Mouse (Mus musculus): Measurements from ENCODE around the gene Slc13a3. TPM values are rescaled to one million over a fixed set of nuclear protein-coding genes. Genes with fewer than 3 reads are reported as not detected.
"Not testable (repeated sequence)": the region's sequence is repeated elsewhere in the genome, so short reads cannot be mapped to it uniquely, and the experiment has no call there.

The Slc13a3 gene
- 1 to 10 TPM; 7.2 to 9.3 TPM for total RNA-seq (2021)
- long read RNA-seq, transcript Slc13a3-201 (13 exons, 3,524 nt): major isoform, 13 of 18 reads
- long read RNA-seq, partial matches to known transcripts: 5 of 18 reads
- long read RNA-seq, other reads (novel, unspliced or antisense): 0 of 18 reads

GRCm38 (mm10) chr2:165473003-165473402 lies at the start of gene Slc13a3:
Gene Slc13a3 (minus strand): TSS chr2:165473230.
- DNase-seq (ENCODE audit: low spot score in 2 of 2): no peak

DNA sequence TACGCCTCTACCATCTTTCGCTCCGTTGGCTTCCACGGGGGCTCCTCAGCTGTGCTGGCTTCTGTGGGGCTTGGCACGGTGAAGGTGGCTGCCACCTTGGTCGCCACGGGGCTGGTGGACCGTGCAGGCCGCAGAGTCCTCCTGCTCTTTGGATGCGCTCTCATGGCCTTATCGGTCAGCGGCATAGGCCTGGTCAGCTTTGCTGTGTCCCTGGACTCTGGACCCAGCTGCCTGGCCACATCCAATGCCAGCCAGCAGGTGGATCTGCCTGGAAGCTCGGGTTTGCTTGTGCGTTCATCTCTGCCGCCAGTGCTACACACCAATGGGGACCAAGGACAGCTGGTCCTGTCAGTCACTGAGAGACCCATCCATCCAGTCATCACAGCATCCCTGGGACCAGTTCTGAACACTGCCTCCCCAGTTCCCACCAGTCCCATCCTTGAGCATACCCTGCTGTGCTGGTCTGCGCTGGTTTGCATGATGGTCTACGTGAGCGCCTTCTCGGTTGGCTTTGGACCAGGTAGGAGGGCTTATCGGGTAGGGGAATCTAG lies 42.2 kb upstream of the Slc13a3 start:
- DNase-seq (ENCODE audit: low spot score in 2 of 2): no peak

GRCm38 (mm10) chr2:165512870-165513600 lies 40.0 kb upstream of the Slc13a3 start:
- DNase-seq (ENCODE audit: low spot score in 2 of 2): no peak

- DNase-seq (ENCODE audit: low spot score in 2 of 2): no peak
These were observed 39.4 kb upstream of the Slc13a3 start for GRCm38 (mm10) chr2:165512426-165512825.

DNA sequence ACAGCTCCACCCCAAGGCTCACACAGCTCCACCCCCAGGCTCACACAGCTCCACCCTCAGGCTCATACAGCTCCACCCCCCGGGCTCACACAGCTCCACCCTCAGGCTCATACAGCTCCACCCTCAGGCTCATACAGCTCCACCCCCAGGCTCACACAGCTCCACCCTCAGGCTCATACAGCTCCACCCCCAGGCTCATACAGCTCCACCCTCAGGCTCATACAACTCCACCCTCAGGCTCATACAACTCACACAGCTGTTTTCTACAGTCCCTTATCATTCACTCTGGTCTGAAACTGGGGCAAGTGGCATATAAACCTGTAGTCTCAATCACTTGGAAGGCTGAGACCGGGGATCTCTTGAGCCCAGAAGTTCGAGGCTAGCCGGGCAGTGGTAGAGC lies 38.5 kb upstream of the Slc13a3 start:
- not testable (repeated sequence) for DNase-seq (ENCODE audit: low spot score in 2 of 2)

DNA sequence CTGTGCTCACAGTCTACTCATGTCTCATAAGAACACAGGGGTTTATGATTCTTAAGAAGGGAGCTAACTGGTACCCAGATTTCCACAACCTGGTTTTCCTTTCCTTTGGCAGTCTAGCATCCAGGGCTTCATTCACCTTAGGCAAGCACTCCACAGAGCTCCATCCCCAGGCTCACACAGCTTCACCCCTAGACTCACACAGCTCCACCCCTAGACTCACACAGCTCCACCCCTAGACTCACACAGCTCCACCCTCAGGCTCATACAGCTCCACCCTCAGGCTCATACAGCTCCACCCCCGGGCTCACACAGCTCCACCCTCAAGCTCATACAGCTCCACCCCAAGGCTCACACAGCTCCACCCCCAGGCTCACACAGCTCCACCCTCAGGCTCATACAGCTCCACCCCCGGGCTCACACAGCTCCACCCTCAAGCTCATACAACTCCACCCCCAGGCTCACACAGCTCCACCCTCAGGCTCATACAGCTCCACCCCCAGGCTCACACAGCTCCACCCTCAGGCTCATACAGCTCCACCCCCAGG lies 38.0 kb upstream of the Slc13a3 start:
- DNase-seq (ENCODE audit: low spot score in 2 of 2): not testable (repeated sequence)

DNA sequence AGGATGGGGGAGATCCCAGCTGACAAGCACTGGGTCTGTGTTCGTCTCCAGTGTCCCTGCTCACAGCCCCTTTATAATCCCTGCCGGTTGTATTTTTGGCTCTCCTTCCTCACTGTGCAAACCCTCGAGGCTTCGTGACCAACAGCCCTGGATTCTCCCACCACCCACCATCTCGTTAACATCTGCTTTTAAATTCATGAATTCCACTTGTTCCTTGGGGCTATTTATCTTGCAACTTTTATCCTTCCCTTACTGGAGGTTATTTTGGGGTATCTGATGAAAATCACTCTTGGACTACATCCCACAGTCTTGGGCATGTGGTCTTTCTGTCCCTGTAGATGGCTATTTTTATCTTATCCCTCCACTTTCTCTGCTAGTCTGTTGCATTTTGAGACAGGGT lies 37.4 kb upstream of the Slc13a3 start:
- no peak for DNase-seq (ENCODE audit: low spot score in 2 of 2)

GRCm38 (mm10) chr2:165509686-165510085 lies 36.7 kb upstream of the Slc13a3 start:
- no peak for DNase-seq (ENCODE audit: low spot score in 2 of 2)

DNA sequence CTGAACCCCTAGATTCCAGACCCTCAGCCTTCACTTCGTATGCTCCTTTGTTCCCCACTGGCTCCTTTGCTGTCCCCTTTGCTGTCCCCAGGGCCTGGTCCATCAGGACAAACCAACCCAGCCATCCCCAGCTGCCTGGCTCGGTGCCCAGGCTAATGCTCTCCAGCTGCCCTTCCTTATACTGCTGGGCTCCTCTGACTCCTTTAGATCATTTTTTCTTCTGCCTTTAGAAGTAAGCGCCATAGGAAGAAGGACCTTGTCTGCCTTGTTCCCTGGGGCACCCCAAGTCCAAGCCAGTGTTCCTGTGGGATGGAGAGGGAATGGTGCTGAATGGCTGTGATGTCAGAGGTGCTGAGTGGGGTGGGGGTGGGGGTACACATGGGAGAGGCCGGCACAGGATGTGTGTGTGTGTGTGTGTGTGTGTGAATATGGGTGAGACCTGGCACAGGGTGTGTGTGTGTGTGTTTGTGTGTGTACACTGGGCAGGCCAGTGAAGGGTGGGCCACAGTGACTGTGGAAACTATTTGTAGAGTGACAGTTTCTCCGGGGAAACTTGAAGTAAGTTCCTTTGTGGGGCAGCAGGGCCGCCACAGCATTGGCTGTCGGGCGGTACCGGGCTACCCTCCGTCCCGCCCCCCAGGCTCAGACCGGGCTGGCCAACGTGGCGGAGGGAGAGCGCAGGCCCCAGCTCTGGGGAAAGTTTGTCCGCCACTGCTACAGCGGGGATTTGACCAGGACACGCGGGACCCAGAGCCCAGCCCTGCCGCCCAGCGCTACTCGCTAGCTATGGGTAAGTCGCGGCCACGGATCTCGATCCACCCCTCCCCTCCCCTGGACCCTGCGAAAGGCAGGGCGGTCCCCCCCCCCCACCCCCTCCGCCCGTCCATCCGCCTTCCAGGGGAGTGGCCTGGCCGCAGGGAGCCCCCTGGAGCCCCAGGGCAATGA lies 30.5 kb upstream of the Slc13a3 start, which contains the start of gene Slc2a10:
TSS of gene Slc2a10 (plus strand) at position 529 of the 945 bp plus-strand sequence.
- no peak for DNase-seq (ENCODE audit: low spot score in 2 of 2)

GRCm38 (mm10) chr2:165498816-165499215 lies 25.8 kb upstream of the Slc13a3 start:
- DNase-seq (ENCODE audit: low spot score in 2 of 2): no peak

DNA sequence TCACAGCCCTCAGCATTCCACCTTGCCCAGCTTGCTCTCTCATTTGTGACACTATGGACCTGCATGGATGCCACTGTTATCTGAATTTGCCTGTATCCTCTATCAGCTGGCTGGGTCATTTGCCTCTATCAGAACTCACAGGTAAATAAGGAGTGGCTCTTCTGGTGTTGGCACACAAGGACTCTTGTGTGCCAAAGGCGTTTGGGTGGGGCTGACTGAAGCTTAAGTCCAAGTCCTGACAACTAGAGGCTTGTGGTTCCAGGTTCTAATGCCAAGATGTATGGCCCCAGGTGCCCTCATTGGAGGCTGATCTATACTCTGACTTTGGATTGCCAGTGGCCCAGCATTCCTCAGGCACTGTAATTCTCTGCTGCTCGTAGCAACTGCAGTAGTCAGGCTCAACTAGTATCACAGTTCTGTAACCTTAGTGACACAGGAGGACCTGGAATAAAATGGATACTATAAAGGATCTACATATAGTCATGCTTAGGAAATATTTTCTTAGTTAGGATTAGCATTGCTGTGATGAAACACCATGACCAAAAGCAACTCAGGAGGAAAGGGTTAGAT lies 24.8 kb upstream of the Slc13a3 start:
- DNase-seq (ENCODE audit: low spot score in 2 of 2): no peak

GRCm38 (mm10) chr2:165496251-165496650 lies 23.2 kb upstream of the Slc13a3 start:
- peak; percentile 24 to 62 for DNase-seq (ENCODE audit: low spot score in 2 of 2)

- no peak for DNase-seq (ENCODE audit: low spot score in 2 of 2)
These were observed 21.5 kb upstream of the Slc13a3 start for GRCm38 (mm10) chr2:165494495-165494894.

DNA sequence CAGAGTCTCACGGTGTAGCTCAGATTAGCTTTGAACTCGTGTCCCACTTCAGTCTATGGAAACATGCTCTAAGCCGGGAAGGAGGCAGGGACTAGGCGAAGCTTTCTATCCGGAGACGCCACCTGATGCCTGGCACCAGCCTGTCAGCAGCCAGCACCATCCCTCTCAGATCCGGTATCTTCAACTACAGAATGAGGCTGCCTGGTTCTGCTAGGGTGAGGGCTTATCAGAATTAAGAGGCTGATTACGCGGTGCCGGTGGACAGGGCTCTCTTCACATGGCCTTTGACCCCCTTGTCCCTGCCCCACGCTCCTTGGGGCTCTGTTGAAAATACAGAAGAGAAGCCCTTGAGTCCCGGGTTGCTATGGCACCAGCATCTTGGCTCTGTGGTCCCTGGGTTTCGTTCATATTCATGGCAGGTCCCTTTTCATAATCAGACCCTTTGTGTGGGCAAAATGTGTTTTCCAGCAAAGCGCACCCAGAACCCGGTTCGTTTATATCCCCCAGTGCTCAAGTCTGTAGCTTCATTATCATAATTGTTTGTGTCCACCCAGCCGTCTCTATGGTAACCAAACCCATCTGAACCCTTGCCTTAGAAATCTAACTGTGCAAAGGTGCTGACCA lies 20.7 kb upstream of the Slc13a3 start:
- DNase-seq (ENCODE audit: low spot score in 2 of 2): peak; percentile 47 to 64

DNA sequence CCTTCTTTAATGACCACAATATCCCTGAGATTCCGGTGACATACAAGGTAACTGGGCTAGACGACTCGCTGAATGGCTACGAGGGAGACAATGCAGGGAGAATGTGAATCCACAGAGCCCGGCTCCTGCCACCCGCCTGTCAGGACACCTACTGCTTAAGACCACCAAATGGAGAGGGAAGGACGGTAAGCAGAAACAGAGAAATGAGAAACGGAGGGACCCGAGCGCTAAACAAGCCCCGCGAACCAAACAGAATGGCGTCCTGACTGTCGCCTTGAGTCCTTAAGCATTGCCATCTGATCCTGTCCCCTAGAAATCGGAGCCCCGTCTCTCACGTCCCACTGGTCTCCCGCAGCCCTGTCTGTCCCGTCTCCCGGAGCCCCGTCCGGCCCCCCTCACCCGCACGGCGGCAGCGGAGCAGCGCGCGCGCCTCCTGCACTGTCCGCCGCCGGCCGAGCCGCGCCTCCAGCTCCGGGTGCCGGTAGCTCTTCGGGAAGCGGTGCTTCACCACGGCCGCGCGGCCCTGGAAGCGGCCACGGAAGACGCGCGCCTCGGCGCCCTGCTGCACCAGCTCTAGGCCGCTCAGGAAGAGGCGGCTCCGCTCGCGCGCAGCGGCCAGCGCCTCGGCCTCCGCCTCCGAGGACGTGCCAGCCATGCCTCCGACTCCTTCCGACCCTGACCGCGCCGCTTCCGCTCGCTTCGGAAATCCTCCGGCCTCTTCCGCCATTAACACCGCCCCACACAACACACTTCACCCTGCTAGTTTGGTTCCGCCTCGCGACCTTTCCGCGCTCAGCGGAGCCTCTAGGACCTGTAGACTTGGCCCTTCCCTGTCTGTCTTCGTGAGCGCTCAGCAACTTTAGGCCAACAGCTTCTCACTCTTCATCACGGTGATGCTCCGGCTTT lies 19.9 kb upstream of the Slc13a3 start, which contains the start of gene Trp53rka:
TSS of gene Trp53rka (minus strand) at position 677 of the 906 bp plus-strand sequence.
- peak; percentile 77 to 87 for DNase-seq (ENCODE audit: low spot score in 2 of 2)

DNA sequence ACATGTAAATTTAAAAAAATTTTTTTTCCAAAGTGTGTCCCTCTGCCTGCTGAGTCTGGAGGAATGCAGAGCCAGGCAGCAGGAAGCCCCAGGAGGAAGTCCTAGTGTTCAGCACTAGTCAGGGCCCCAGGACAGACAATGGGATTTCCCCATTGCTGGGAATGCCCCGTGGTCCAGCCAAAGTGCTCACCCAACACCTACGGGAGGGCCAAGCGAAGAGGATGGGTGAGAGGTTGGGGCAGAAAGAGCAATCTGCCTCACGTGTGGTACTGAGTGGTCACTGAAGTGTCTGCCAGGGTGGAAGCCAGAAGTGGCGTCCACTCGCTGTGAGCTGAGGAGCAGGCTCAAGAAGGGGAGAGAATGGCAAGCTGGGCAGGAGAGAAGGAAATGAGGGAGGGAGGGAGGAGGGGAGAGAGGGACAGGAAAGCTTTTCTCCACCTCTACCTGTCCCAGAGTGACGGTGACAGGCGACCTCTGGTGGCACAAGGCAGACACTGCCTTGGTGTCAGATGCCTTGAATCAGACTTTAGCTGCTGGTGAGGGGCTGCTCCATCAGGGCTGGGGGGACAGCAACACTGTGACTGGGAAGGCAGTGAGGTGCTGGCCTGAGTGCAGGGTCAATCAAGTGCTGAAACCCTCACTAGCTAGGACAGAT lies 14.0 kb upstream of the Slc13a3 start:
- DNase-seq (ENCODE audit: low spot score in 2 of 2): peak; percentile 25 to 70

GRCm38 (mm10) chr2:165486401-165486800 lies 13.4 kb upstream of the Slc13a3 start:
- DNase-seq (ENCODE audit: low spot score in 2 of 2): no peak

DNA sequence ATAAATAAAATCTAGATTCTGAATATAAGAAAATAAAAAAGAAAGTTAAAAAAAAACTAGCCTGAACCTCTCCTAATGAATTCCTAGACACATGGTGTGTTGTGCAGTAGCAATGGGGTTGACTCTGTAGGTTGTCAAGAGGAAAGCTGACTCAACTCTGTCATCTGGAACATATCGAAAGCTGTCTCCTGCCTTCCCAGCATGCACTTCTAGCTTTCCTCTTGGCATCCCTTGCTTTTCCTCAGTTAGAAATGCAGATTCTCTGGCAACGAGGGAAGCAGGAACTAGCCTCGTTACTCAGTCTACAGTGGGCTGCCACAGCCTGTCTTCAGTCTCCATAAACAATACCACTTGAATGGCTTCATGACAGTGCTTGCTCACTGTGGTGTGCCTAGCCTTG lies 12.8 kb upstream of the Slc13a3 start:
- DNase-seq (ENCODE audit: low spot score in 2 of 2): peak; percentile 25 to 62

DNA sequence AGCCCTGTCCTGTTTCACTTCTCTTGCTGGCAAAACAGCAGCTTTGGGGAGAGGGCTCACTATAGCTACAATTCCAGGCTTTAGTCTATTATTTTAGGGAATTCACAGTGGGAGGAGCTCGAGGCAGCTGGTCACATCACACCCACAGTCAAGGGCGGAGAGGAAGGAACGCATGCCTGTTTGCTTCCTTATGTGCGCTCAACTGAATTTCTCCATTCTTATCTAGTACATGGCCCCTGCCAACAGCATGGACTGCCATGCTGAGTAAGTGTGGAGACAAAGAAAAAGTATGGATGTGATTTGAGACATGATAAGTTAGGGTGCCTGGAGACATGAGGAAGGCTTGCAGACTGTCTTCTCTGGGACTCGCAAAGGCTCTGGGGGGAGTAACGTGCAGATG lies 11.1 kb upstream of the Slc13a3 start:
- DNase-seq (ENCODE audit: low spot score in 2 of 2): no peak
